Mouse (Mus musculus) ES-E14 (cell line): ENCODE results near the gene Rcvrn.

ENCODE experiments used
- HCFC1 ChIP-seq: IDR thresholded peaks from 2 replicates; pipeline ENCODE4 v1.6.1; 2012; ENCODE audit warnings: low read length, inconsistent platforms, borderline replicate concordance; ENCODE audit not compliant: insufficient read depth
- ZC3H11A ChIP-seq: IDR thresholded peaks from 2 replicates; pipeline ENCODE4 v1.6.1; 2012; ENCODE audit warnings: low read depth, mild to moderate bottlenecking, inconsistent platforms, low read length, borderline replicate concordance
- ZNF384 ChIP-seq: IDR thresholded peaks from 2 replicates; pipeline ENCODE4 v1.6.1; 2012; ENCODE audit warnings: low read depth, low read length, inconsistent platforms

GRCm38 (mm10) chr11:67712976-67713375 lies 17.9 kb downstream of the Rcvrn start:
- TF ChIP-seq ZC3H11A (no peak), ZNF384 (no peak), HCFC1 (no peak)
